In the genomic region with DNA sequence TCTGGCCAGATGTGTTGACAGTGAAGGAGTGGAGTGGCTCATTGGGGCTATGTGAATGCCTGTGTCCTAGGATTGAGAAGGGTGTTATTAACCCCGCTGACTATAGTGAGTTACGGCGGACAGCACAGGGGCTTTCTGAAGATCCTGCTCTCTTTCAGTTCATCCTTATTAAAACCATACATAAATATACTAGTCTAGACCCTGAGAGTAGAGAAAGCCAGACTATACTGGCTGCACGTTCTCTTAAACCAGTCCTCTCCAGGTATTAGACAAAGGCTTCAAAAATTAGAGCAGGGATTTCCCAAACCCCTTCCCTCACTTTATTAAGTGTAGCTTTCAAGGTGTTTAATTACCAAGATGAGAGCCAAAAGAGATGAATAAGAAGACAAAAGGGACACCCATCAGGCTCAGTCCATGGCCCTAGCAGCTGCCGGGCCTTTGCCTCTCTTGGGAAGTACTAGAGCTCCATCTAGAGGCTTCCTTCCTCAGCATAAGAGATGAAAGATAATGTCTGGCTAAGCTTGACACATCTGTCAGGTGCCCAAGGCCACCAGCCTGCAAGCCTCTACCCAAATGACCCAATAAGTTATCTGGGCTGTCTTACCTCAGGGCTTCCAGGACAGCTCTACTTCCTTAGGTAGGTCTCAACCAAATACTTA, we compare ENCODE assay signal across 8 mouse cellular contexts. TPM values are rescaled to one million over a fixed set of nuclear protein-coding genes. Genes with fewer than 3 reads are reported as not detected.
DNase-seq lines count a peak whose midpoint lies in the region.

No protein-coding gene starts in this region.

- peaks cover 21% of the 10 kb centered on the region for H3K4me1 ChIP-seq in hindbrain, embryonic 10.5 days (replicated peaks)

- no peaks in the 10 kb centered on the region for H3K36me3 ChIP-seq in hindbrain, embryonic 10.5 days

- no peaks in the 10 kb centered on the region for H3K27me3 ChIP-seq in hindbrain, embryonic 10.5 days (ENCODE audit: insufficient read depth, poor library complexity, severe bottlenecking)

- peak overlapping the region; percentile 1; the same call in 1 of the 2 replicates for H3K27ac ChIP-seq in hindbrain, embryonic 10.5 days

- no peak overlapping the region for H3K4me3 ChIP-seq in hindbrain, embryonic 10.5 days

- DNase-seq in 416B (ENCODE audit: low read depth) = peak; percentile 78
- DNase-seq in ES-CJ7 (ENCODE audit: low read depth, low spot score) = peak; percentile 63
- peak; percentile 91 for DNase-seq in embryo, embryonic 10.5 days (ENCODE audit: low spot score)
- peak; percentile 61 for DNase-seq in hindbrain, embryonic 10.5 days (ENCODE audit: low spot score)
- DNase-seq in layer of hippocampus, adult 18-20 months (ENCODE audit: low spot score in 2 of 2) = peak; percentile 3 to 79
- DNase-seq in lung, postnatal 10 days = peak; percentile 53
- peak; percentile 32 to 48 for DNase-seq in right cerebral cortex, adult 2 months (ENCODE audit: low spot score in 2 of 2)
- no peak for DNase-seq in urinary bladder, postnatal 25 days (ENCODE audit: low spot score)

- H3K9me3 ChIP-seq in hindbrain, embryonic 10.5 days = no peaks in the 10 kb centered on the region

- WGBS in hindbrain, embryonic 10.5 days = 64% methylated on average over 5 of the region's 5 CpGs

RNA-seq across cellular contexts. Expression of a gene that starts 42.0 kb away (rescaled TPM):
- polyA plus RNA-seq in hindbrain, embryonic 10.5 days (2016; fragmentation: Nextera tagmentation; extraction: Ambion mirVana) = 41.6 and 44.1 TPM in 2 replicates
- 10 to 100 TPM; 49.0 to 49.3 TPM for total RNA-seq in layer of hippocampus, adult 18-20 months (2021)

RNA-seq across cellular contexts. Expression of a gene that starts 57.0 kb away (rescaled TPM):
- polyA plus RNA-seq in hindbrain, embryonic 10.5 days (2016; fragmentation: Nextera tagmentation; extraction: Ambion mirVana) = 1,866 and 1,915 TPM in 2 replicates
- total RNA-seq in layer of hippocampus, adult 18-20 months (2021) = 1 to 10 TPM in 1 of 2 experiments, not detected in 1; 1.2 TPM
